Mouse (Mus musculus) liver, embryonic 14 days (tissue): Measurements from ENCODE around the gene 4930550C14Rik. TPM values are rescaled to one million over a fixed set of nuclear protein-coding genes. Genes with fewer than 3 reads are reported as not detected.

ENCODE experiments used
- polyA plus RNA-seq: library from polyadenylated mRNA; depleted of rRNA; stranded (reverse); fragments of >200 nt; gene quantifications from 2 replicates; pipeline ENCODE4 v1.2.3, GENCODE M21; 2012; rRNA removed

4930550C14Rik gene
- 0.63 and 0.71 TPM in 2 replicates for polyA plus RNA-seq

DNA sequence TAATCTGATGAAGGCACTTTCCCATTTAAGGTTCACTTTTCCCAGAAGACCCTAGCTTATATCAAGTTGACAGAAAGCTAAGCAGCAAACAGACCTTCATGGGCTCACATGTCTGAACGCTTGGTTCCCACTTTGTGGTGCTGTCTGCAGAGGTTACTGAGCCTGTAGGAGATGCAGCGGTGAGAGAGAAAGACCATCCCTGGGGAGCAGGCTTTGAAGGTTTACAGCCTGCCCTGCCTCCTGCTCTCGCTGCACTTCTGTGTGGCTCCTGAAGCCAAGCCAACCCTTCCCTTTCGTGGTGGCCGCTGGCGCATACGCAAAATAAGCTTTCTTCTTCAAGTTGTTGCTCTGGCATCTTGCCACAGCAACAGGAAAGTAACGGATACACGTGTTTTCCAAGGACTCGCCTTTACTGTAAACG lies at the start of gene 4930550C14Rik:
4930550C14Rik (plus strand) TSS at position 35 of the 421 bp plus-strand sequence.

DNA sequence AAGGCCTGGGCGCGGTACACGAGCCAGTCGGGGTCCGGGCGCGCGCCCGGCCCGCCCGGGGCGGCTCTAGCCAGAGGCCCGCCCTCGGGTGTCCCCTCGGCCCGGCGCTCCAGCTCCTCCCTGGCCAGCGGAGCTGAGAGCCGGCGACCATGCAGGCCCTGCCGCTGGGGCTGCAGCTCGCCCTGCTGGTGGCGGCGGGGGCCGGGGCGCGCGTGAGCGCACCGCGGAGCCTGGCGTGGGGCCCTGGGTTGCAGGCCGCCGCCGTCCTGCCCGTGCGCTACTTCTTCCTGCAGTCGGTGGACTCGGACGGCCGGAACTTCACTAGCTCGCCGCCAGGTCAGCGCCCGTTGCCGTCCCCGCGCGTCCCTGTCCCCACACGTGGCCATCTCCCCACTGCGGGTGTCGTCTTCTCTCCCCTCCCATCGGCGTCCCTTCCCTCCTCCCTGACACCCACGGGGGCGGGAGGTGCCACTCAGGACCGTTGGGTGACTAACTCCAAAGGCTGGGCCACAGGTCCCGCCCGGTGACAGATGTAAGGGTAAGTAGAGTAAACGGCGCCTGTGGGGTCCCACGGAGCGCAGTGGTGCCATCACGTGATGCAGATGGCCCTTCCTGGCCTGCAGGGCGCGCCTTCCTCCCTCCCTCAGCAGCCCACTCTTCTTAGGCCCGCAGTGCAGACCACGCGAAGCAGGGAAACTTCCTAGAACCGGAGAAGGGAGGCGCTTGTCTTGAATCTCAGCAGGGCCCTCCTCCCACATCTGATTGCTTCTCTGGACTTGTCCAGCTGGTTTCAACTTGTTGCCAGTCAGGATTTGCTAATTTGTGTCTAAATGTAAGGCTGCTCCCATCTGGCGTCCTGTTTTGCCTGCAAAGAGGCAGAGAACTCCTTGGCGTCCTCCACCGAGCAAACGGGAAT lies 17.9 kb upstream of the 4930550C14Rik start, which contains the start of gene Kdelc2:
Kdelc2 (plus strand) TSS at position 75 of the 916 bp plus-strand sequence.

Other genes with a start within 250 kb of the 4930550C14Rik start
- gene Ddx10, start 154.3 kb upstream of the 4930550C14Rik start, polyA plus RNA-seq: 8.4 and 9.2 TPM in 2 replicates
- gene Exph5, start 100.7 kb upstream of the 4930550C14Rik start, polyA plus RNA-seq: 0.10 and 0.14 TPM in 2 replicates
- 1.7 and 1.8 TPM in 2 replicates for gene Kdelc2, start 18.3 kb upstream of the 4930550C14Rik start, polyA plus RNA-seq
- gene Atm, start 134.4 kb downstream of the 4930550C14Rik start, polyA plus RNA-seq: 3.1 and 3.4 TPM in 2 replicates
- gene Npat, start 134.7 kb downstream of the 4930550C14Rik start, polyA plus RNA-seq: 5.3 and 6.5 TPM in 2 replicates
- 54.2 and 60.5 TPM in 2 replicates for gene Acat1, start 208.1 kb downstream of the 4930550C14Rik start, polyA plus RNA-seq